Mouse (Mus musculus) testis, postnatal 14 days (tissue): ENCODE measurements around the gene Por.

ENCODE experiments used
- DNase-seq: peaks from one replicate; pipeline ENCODE4 v3.0.0; 2021; ENCODE audit warnings: low spot score

The Por gene

GRCm38 (mm10) chr5:135776546-135776945, 106.7 kb downstream of the Por start:
- no peak for DNase-seq

- DNase-seq = no peak
These were observed 108.1 kb downstream of the Por start, which contains the start of gene Styxl1 for GRCm38 (mm10) chr5:135777796-135778470. TSS of gene Styxl1 (minus strand) at chr5:135778385.

- DNase-seq = peak; percentile 100
These were observed 108.9 kb downstream of the Por start, which contains the start of gene Mdh2 for GRCm38 (mm10) chr5:135778471-135779445. TSS of gene Mdh2 (plus strand) at chr5:135778480.

GRCm38 (mm10) chr5:135780331-135780730, 110.5 kb downstream of the Por start:
- DNase-seq = no peak

GRCm38 (mm10) chr5:135782901-135783300, 113.1 kb downstream of the Por start:
- DNase-seq = no peak
